Mouse (Mus musculus) liver, embryonic 11.5 days (tissue): ENCODE data around the gene Paics. TPM values are rescaled to one million over a fixed set of nuclear protein-coding genes. Genes with fewer than 3 reads are reported as not detected.

Experiments
- ATAC-seq: fragments of 200-750 bp; cut with Nextera tagmentation; replicated peaks from 2 replicates; pipeline ENCODE4 v1.8.0; 2017; ENCODE audit warnings: moderate number of reproducible peaks, mild to moderate bottlenecking, moderate TSS enrichment, moderate library complexity; ENCODE audit not compliant: low FRiP score
- DNase-seq: peaks from one replicate; pipeline ENCODE4 v3.0.0-alpha.2; 2017; ENCODE audit warnings: low spot score
- H3K27ac ChIP-seq: fragments of 300-500 bp; sonication (generic); 2 replicates; pipeline ENCODE4 v1.5.1; 2014; ENCODE audit warnings: mild to moderate bottlenecking, low read depth, low read length, control low read depth
- H3K27me3 ChIP-seq: fragments of 300-500 bp; sonication (generic); replicated peaks from 2 replicates; pipeline ENCODE4 v1.6.1; 2014; ENCODE audit warnings: low read length, mixed read lengths; ENCODE audit not compliant: control insufficient read depth, insufficient read depth
- H3K36me3 ChIP-seq: fragments of 300-500 bp; sonication (generic); 2 replicates; pipeline ENCODE4 v1.6.1; 2014; ENCODE audit warnings: mild to moderate bottlenecking, low read length, moderate library complexity, mixed read lengths; ENCODE audit not compliant: control insufficient read depth, insufficient read depth
- H3K4me1 ChIP-seq: fragments of 300-500 bp; sonication (generic); replicated peaks from 2 replicates; pipeline ENCODE4 v1.6.1; 2014; ENCODE audit warnings: low read length, mixed read lengths; ENCODE audit not compliant: control insufficient read depth, insufficient read depth
- H3K4me2 ChIP-seq: fragments of 300-500 bp; sonication (generic); 2 replicates; pipeline ENCODE4 v1.6.1; 2014; ENCODE audit warnings: mild to moderate bottlenecking, control low read depth, moderate library complexity
- H3K4me3 ChIP-seq: fragments of 300-500 bp; sonication (generic); 2 replicates; pipeline ENCODE4 v1.5.1; 2014; ENCODE audit warnings: low read depth, low read length, control low read depth
- H3K9ac ChIP-seq: fragments of 300-500 bp; sonication (generic); 2 replicates; pipeline ENCODE4 v1.6.1; 2014; ENCODE audit warnings: low read depth, low read length, control low read depth
- H3K9me3 ChIP-seq: fragments of 300-500 bp; sonication (generic); 2 replicates; pipeline ENCODE4 v1.6.1; 2016; ENCODE audit warnings: low read length, inconsistent platforms, mixed read lengths; ENCODE audit not compliant: control insufficient read depth
- WGBS: fragments of 180-500 bp; shearing (Covaris S2); extraction: QIAGEN DNeasy Blood & Tissue Kit; methylation state at CpG from one replicate; pipeline ENCODE4 v1.1.7; 2014; 5-methylcytosine and 5-hydroxymethylcytosine counted together
- polyA plus RNA-seq: library from polyadenylated mRNA; unstranded; fragments of >200 nt; fragmentation: Nextera tagmentation; extraction: Ambion mirVana; gene quantifications from 2 replicates; pipeline ENCODE4 v1.2.1, GENCODE M21; 2014

The Paics gene
- polyA plus RNA-seq, 1 experiment from 2014 or later = 357 TPM

- Histone ChIP-seq H3K27me3 (no peaks in the 10 kb centered on the region), H3K4me3 (no peak overlapping the region), H3K4me2 (no peak overlapping the region), H3K4me1 (no peaks in the 10 kb centered on the region; the same call in 1 of the 2 replicates), H3K36me3 (peaks cover 38% of the 10 kb centered on the region), H3K9ac (no peak overlapping the region), H3K27ac (no peak overlapping the region), H3K9me3 (no peaks in the 10 kb centered on the region)
- 92% methylated on average over 13 of the region's 13 CpGs for WGBS
- DNase-seq (no peak), ATAC-seq (no peak)
Observed at GRCm38 (mm10) chr5:76923428-76923827, 27.7 kb upstream of the Paics start.

- Histone ChIP-seq H3K36me3 (peaks cover 32% of the 10 kb centered on the region), H3K9ac (no peak overlapping the region), H3K4me1 (peaks cover 2% of the 10 kb centered on the region), H3K27ac (no peak overlapping the region), H3K9me3 (no peaks in the 10 kb centered on the region), H3K4me3 (no peak overlapping the region), H3K4me2 (no peak overlapping the region), H3K27me3 (no peaks in the 10 kb centered on the region)
- WGBS = 92% methylated on average over 1 of the region's 1 CpGs
- DNase-seq (no peak), ATAC-seq (no peak)
Observed at GRCm38 (mm10) chr5:76924296-76924695, 26.8 kb upstream of the Paics start.

DNA sequence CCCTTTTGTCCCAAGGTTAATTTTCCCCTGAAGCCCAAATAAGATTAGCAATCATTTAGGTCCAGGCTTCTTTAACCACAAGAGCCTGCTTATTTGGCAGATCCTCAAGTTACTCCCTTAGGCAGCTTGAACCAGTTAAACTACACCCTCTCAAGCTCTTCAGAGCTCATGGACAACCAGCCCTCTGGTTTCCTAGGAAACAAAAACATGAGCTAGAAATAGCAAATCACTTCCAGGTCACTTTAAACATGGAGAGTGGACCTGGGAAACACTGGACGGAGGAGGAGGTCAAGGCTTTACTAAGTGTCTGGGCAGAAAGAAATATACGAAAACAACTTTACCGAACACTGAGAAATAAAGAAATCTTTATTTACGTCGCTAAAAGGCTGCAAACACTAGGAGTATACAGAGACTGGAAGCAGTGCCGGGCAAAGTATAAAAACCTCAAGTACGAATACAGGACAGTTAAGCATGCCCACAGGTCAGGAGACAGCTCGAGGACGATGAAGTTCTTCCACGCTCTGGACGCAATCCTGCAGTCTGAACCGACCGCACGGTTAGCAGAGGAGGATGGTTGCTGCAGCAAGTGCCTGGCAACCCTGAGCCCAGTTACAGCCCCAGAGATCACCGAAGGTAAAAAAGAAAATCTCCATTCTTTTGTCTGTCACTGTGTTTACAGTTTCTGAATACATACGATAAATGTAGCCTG, 22.8 kb upstream of the Paics start:
- Histone ChIP-seq H3K36me3 (peaks cover 26% of the 10 kb centered on the region), H3K4me2 (no peak overlapping the region), H3K9me3 (no peaks in the 10 kb centered on the region), H3K9ac (no peak overlapping the region), H3K4me3 (no peak overlapping the region), H3K27me3 (no peaks in the 10 kb centered on the region), H3K4me1 (peaks cover 10% of the 10 kb centered on the region), H3K27ac (no peak overlapping the region)
- WGBS = 87% methylated on average over 16 of the region's 16 CpGs
- no peak for ATAC-seq
- no peak for DNase-seq

GRCm38 (mm10) chr5:76929180-76929877, 21.8 kb upstream of the Paics start:
- DNase-seq = no peak
- H3K27ac ChIP-seq = no peak overlapping the region; the same call in 1 of the 2 replicates
- peaks cover 22% of the 10 kb centered on the region for H3K36me3 ChIP-seq
- H3K4me1 ChIP-seq = peaks cover 10% of the 10 kb centered on the region
- no peak overlapping the region for H3K4me3 ChIP-seq
- no peak overlapping the region for H3K9ac ChIP-seq
- ATAC-seq = peak; percentile 45; the same call in 1 of the 2 replicates
- WGBS = 50% methylated on average over 7 of the region's 7 CpGs
- H3K27me3 ChIP-seq = no peaks in the 10 kb centered on the region
- no peaks in the 10 kb centered on the region for H3K9me3 ChIP-seq
- peak overlapping the region; percentile 29; the same call in 1 of the 2 replicates for H3K4me2 ChIP-seq

- no peak overlapping the region for H3K9ac ChIP-seq
- H3K27ac ChIP-seq = no peak overlapping the region
- H3K36me3 ChIP-seq = peaks cover 24% of the 10 kb centered on the region
- no peaks in the 10 kb centered on the region for H3K27me3 ChIP-seq
- H3K4me2 ChIP-seq = no peak overlapping the region
- H3K4me1 ChIP-seq = no peaks in the 10 kb centered on the region
- WGBS = 86% methylated on average over 8 of the region's 8 CpGs
- DNase-seq = no peak
- no peak for ATAC-seq
- H3K9me3 ChIP-seq = peaks cover 4% of the 10 kb centered on the region; the same call in 1 of the 2 replicates
- H3K4me3 ChIP-seq = no peak overlapping the region
Observed at GRCm38 (mm10) chr5:76939717-76940116, 11.4 kb upstream of the Paics start.

DNA sequence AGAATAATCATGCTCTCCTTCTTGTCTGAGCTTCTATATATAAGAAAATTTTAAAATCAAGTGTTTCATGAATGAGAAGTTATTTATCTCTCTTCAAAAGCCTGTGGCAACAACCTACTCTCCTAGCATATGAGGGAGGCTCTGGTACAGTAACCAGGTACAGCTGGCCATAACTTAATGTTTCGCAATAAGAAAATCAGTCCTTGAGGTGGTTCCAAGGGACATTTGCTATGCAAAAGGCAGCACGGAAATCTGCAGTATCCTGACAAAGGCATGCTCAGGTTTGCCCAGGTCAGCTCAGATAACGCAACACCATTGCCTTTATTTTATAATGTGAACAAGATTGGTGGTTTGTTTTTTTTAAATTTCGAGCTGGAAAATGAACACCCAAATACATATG, 9.1 kb upstream of the Paics start:
- no peak overlapping the region for H3K27ac ChIP-seq
- 88% methylated on average over 4 of the region's 4 CpGs for WGBS
- H3K4me1 ChIP-seq = peaks cover 3% of the 10 kb centered on the region; the same call in 1 of the 2 replicates

GRCm38 (mm10) chr5:76942505-76942904, 8.6 kb upstream of the Paics start:
- no peak overlapping the region for H3K27ac ChIP-seq
- H3K9ac ChIP-seq = no peak overlapping the region
- no peak overlapping the region for H3K4me3 ChIP-seq
- no peak overlapping the region for H3K4me2 ChIP-seq
- ATAC-seq (no peak), DNase-seq (no peak)
- peaks cover 3% of the 10 kb centered on the region; the same call in 1 of the 2 replicates for H3K4me1 ChIP-seq
- 81% methylated on average over 4 of the region's 4 CpGs for WGBS
- H3K27me3 ChIP-seq = no peaks in the 10 kb centered on the region
- H3K9me3 ChIP-seq = peaks cover 4% of the 10 kb centered on the region; the same call in 1 of the 2 replicates
- peaks cover 30% of the 10 kb centered on the region for H3K36me3 ChIP-seq

More for the DNA sequence above, 9.1 kb upstream of the Paics start:
- DNase-seq = no peak
- Histone ChIP-seq H3K4me2 (no peak overlapping the region), H3K36me3 (peaks cover 30% of the 10 kb centered on the region), H3K4me3 (no peak overlapping the region), H3K9me3 (peaks cover 4% of the 10 kb centered on the region; the same call in 1 of the 2 replicates), H3K27me3 (no peaks in the 10 kb centered on the region), H3K9ac (no peak overlapping the region)
- ATAC-seq = no peak

GRCm38 (mm10) chr5:76944965-76945677, 6.0 kb upstream of the Paics start:
- H3K36me3 ChIP-seq = peaks cover 20% of the 10 kb centered on the region
- ATAC-seq = no peak

More at GRCm38 (mm10) chr5:76944965-76945677, 6.0 kb upstream of the Paics start:
- H3K9ac ChIP-seq = no peak overlapping the region
- H3K27me3 ChIP-seq = no peaks in the 10 kb centered on the region
- peaks cover 14% of the 10 kb centered on the region for H3K4me1 ChIP-seq
- H3K4me2 ChIP-seq = no peak overlapping the region
- H3K9me3 ChIP-seq = no peaks in the 10 kb centered on the region
- 75% methylated on average over 6 of the region's 6 CpGs for WGBS
- no peak for DNase-seq
- H3K27ac ChIP-seq = no peak overlapping the region
- H3K4me3 ChIP-seq = no peak overlapping the region
